Mouse (Mus musculus) right cerebral cortex, postnatal 14 days (tissue): Measurements from ENCODE around the gene Megf11.

Source experiments
- DNase-seq: peaks from one replicate; pipeline ENCODE4 v3.0.0; 2022

The Megf11 gene

DNA sequence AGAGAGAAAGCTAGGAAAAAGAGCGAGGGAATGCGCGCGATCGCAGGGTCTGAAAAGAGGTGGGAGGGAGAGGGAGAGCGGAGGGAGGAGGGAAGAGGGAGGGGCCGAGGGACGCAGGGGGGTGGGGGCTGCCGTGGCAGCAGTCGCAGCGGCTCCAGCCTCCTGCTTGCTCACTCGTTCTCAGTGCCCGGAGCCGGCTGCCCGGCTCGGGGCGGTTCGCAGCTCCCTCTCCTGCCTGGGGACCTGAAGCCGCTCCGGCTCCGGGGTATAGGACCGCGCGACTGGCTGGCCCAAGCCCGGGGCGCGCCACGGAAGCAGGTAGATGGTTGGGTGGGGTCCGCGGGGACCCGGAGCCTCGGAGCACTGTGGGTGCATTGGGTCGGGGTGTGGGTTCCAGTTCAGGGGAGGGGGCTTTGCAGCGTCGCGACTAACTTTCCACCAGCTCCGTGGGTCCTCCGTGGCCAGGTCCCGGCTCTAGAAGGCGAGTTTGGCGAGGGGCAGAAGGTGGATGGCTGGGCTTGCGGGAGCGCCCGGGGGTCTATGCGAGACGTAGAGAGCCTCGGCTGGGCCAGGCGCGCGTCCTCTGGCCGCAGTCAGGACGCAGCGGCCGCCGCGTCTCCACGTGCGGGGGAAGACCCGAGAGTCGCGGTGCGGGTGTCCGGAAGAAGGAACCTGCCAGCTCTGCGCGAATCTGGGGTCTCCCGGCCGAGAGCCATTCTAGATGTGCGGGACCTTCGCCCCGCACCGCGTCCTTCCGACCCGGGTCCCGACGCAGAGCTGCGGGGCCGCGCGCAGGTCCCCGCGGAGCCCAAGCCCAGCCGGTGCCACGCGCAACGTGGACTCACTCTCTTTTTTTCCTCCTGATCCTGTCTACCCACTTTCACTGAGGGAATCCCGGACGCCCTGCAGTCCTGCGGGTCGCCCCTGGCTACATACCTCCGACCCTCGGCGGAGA is at the start of gene Megf11:
Gene Megf11 (plus strand): TSS at position 116 of the 955 bp plus-strand sequence.
- DNase-seq: peak; percentile 58

DNA sequence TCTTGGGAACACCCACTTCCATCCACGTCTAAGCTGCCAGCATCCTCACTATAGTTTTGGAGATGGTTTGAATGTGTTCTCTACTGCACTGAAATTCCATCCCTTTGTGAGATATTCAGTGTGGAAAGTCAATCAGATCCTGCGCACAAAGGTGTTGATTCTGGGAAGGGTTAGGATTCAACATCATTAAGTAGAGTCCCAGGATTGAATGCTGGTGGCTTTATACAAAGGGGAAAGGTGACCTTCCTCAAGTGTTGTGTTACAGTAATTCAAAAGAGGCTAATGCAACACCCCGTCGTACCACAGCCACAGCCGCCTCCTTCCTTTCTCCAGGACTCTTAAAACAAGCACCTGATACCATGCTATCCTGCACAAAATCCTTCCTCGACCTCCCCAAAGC is 49.6 kb upstream of the Megf11 start:
- DNase-seq: no peak

DNA sequence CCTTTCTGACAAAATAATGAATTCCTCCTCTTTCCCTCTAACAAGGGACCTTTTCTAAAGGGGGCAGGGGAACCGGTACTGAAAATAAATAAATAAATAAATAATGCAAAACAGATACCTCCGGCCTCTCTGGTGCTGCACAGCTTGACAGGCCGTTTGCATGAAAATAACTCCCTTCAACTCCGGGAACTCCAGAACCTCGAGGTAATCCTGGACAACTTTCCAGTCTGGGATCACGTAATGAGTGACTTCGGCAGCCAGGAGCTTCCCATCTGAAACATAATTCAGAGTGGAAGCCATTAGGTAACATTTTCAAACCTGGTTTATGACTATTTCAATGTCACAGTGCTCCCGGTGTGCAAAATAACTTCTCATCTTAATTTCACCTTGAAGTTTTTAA is 46.1 kb upstream of the Megf11 start:
- DNase-seq: no peak

DNA sequence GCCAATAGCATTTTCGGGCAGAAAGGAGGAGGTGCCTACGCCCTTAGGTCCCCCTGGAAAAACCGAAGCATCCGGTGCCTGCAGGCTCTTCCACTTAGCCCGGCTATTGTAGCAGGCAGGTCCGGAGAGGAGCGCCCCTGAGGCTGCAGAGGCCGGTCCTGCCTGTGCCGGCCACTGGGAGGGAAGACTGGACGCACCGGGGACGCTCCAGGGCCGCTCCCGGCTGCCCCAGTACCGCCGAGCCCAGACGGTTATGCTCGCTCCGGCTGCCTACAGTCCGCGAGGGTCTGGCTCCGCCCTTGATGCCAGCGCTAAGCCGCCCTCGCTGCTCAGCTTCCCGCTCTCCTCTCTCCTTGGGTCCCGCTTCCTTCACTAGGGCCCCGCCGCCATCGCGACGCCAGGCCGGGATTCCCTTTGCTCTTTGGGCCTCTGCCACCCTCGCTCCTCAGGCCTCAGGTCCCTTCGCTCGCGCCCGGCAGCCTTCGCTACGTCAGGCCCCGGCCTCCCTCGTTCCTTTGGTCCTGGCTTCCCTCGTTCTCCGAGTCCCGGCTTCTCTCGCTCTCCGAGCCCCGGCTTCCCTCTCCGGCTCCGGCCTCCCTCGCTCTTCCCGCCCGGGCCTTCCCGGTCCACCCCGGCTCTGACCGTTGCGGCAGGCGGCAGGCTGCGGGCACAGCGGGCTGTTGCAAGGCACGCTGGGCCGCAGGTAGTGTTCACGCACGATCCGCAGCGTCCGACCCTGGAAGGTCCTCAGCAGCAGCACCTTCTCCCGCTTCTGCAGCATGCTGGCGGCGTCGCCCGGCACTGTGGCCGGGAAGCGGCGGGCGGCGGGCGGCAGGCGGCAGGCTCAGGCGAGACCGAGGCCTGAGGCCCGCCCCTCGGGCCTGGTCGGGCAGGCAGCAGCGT is 44.8 kb upstream of the Megf11 start:
- DNase-seq: peak; percentile 69

DNA sequence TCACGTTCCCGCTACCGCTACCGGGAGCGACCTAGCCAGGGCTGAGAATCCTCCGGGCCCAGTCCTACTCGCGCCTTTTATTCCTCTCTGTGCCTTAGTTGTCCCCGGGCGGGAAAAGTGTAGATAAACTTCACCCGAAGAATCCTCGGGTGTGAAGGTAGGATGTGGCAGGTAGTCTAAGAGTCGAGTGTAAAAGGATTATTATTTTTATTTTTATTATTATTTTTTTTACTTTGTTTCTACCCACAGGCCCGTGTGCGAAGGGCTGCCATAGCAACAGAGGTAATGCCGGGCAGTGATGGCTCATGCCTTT is 44.2 kb upstream of the Megf11 start, which contains the start of gene Dis3l:
Gene Dis3l (minus strand): TSS at position 35 of the 313 bp plus-strand sequence.
- DNase-seq: no peak

DNA sequence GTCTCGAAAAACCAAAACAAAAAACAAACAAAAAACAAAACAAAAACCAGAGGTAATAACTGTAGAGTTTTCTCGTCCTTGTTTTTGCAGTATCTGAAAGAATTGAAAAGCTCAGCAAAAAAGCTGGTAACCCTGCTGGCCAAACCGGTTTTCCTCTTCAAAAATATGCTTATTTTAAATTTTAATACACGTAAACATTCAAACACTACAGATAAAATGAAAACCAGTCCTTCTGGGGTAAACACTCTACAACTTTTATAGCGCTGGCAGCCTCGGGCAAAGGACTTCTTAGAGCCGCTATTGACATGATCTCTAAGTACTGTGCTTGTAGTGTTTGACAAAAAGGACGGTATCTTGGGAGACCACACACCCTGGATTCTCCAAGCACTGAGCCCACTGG is 43.8 kb upstream of the Megf11 start:
- DNase-seq: no peak

DNA sequence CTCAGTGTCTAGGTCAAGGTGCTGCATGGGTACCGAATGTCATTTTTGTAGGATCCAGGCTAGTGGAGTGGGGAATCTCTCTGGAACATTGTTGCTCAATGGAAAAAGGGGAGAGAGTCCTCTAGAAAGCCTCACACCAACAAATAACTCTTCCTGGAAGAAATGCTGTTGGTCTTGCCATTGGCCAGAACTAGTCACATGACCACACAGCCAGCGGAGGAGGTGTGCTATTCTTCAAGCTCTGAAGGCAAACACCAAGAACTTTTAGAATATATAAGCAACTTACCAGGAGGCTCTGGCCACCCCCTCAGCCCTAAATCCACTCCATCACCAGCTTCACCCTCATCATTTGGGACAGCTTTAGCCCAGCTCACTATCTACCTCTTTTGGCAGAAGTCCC is 41.8 kb upstream of the Megf11 start:
- DNase-seq: no peak

DNA sequence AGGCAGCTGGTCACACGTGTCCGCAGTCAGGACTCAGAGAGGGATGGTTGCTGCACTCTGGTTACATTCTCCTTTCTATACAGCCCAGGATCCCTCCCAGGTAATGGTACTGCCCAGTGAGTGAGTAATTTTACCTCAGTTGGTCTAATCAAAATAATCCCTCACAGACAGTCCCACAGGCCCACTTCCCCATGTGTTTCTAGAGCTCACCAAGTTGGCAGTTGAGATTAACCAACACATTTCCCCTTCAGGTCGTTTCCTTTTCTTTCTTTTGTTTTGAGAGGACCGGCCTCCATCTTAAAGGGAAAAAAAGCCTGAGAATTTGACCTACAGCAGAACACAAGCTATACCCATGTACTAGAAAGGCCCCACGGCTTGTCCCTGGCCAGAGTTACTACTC is 39.5 kb upstream of the Megf11 start:
- no peak for DNase-seq

DNA sequence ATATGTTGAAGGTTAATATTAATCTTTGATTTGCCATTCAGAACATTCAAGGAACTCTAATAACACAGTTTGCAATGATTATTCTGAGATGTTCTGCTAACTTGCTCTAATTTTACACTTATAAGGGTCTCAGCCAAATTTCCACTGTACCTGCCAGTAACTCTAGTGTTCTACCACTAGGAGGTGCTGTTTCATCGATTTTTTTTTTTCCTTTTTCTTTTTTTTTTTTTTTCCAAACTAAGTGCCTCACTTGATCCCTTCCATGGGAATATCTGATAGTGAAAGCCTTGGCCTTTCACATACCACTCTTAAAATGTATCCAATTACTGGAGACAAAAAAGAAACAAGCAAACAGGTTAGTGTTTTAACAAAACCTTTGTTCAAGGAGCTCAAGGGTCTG is 38.0 kb upstream of the Megf11 start:
- DNase-seq: no peak

DNA sequence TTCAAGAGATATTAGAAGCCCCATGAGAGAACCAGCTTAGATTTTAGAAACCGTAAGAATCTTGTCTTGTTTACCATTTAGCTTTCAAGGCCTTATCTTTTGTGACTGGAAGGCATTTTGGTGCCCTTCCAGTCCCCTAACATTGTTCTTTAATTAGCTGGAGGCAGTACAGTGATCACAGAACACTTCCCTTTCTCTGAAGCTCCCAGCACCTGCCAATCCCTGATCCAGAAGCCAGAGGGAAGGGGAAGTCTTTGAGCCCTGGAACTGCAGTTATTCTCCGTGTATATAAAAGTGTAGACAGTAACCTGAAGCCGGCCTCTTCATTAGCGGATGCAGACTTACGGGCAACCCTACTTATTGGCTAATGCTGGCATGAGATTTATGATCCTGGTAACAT is 35.9 kb upstream of the Megf11 start:
- no peak for DNase-seq

DNA sequence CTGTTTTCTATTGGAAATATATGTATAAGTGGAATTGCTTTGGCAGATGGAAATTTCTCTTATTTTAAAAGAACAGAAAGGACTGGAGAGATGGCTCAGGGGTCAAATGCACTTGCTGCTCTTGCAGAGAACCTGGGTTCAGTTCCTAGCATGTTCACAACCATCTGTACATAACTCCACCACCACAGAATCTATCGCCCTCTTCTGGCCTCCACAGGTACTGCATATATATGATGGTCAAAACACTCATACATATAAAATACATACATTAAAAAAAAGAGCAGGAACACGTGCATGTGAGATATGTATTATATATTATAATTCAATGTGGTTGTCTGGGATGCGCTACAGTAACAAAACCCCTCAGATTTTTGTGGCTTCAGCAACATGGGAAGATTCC is 34.2 kb upstream of the Megf11 start:
- no peak for DNase-seq

DNA sequence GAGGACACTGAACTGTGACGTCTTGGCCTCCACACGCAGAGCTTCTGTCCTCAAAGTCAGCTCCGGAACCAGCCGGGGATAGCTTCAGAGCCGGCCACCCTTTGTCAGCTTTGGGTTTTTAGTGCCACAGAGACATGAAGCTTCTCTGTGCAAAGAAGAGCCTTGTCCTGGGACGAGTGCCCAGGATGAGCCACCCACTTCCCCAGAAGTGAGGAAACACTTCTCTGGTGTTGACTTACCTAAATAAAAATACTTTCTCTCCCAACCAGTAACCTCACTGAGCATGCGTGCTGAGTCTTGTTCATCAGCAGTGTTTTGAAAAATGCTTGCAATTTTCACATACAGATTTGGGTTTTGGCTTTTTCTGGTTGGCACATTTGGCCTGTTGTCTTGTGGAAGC is 29.8 kb upstream of the Megf11 start:
- peak; percentile 49 for DNase-seq

DNA sequence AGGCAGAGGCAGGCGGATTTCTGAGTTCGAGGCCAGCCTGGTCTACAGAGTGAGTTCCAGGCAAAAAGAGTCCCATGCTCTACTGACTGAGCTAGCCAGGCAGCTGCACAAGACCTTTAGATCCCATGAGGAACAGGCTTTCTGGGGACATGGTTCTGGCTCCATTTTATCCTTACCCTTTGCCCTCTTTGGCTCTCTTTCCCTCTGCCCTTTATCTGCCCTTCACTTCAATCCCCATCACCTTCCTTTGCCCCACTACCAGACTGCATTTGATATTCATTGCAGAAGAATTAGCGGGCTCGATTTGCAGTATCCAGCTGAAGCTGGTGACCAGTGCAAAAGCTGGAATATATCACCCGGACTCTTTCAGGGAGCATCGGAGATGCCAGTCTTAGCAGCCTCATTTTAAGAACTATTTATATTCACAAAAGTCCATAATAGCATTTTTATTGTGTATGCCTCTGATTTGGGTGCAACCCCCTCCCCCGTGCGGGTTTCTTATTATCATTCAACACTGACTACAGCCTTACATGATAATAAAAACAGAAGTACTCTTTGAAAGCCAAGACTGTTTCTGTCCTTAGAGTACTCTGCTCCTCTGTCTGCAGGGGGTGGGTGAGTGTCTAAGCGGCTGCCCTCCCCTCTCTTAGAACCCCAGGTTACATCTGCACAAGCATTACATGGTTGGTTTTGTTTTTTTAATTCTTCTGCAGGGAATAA is 24.0 kb upstream of the Megf11 start:
- DNase-seq: no peak

DNA sequence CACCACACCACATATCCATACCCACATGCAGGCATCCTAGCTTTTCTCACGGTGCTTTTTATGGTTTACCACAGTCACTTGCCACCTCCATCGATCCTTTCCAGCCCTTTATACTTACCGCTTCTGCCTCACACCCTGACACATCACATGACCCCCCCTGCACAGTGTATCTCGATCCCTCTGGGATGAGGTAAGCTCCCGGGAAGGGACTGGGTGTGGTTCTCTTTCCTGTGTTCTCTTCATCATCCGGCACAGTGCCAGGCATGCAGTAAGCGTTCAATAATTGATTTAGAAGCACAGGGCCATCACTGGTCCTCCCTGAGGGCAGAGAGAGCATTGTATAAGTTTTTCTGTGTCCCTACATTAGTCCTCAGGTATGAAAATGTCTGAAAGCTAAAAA is 15.6 kb upstream of the Megf11 start:
- no peak for DNase-seq

DNA sequence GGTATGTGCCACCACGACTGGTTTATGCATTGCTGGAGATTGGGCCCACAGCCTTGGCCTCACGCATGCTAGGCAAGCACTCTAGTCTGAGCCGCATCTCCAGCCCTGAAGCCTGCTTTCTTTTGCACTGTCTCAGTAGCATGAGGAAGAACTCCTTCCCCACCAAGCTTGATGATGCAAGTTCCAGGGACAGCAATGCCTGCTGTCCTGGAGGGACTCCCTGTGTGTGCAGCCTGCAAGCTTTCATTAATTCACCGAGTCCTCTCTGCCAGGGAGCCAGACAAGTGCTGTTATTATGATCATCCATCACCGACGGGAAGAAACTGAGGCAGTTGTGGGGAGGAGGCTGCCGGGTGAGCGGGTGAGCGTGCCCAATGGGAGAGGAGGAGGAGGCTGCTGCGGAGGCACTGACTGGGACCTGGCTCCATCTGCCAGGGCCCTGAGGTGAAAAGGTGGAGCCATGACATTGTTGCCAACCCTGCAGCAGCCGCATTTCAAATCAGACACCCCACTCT is 14.1 kb upstream of the Megf11 start:
- DNase-seq: no peak

DNA sequence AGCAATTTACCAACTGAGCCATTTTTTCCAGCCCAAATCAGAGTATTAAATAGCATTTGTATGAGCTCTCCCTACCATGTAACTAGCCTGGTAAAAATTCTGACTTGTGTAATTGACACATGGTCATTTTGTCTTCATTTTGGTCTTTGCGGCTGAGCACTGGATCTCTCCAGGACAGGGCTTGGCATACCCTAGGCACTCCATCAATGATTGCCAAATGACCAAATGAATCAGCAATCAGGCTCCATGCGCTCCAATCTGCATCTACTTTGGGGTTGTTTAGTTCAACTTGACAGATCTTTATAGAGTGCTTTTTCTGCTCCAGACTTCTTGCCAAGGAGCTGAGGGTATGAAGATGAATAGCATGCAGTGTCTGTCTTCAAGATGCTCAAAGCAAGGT is 9.0 kb upstream of the Megf11 start:
- no peak for DNase-seq

DNA sequence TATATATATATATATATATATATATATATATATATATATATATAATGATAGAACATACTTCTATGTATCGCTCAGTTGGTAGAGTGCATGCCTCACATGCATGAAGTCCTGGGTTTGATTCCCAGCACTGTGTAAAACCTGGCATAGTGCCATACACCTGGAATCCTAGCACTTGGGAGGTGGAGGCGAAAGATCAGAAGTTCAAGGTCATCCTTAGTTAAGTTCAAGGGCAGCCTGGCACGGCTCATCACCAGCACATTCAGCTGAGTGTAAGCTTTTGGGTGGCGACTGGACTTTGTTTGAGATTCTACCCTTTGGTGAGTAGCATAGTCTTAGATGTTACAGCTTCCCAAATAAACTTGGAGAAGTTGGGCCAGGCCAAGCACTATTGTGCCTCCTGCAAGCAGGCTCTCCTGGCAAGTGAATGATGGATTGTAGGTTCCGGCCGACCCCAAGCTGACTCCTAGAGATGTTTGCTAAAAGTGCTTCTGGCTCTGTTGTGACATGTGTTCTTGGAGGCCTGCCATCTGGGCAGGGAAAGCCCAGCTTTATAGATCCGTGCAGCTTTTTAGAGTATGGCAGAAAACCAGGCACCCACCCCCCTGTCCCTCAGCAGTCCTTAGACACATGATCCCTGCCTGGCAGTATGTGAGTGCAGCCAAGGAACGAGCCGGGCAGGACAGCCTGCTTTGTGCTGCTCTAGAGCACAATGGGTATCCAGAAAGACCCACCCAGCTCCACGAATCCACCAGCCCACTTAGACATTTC is 2.2 kb upstream of the Megf11 start:
- no peak for DNase-seq

DNA sequence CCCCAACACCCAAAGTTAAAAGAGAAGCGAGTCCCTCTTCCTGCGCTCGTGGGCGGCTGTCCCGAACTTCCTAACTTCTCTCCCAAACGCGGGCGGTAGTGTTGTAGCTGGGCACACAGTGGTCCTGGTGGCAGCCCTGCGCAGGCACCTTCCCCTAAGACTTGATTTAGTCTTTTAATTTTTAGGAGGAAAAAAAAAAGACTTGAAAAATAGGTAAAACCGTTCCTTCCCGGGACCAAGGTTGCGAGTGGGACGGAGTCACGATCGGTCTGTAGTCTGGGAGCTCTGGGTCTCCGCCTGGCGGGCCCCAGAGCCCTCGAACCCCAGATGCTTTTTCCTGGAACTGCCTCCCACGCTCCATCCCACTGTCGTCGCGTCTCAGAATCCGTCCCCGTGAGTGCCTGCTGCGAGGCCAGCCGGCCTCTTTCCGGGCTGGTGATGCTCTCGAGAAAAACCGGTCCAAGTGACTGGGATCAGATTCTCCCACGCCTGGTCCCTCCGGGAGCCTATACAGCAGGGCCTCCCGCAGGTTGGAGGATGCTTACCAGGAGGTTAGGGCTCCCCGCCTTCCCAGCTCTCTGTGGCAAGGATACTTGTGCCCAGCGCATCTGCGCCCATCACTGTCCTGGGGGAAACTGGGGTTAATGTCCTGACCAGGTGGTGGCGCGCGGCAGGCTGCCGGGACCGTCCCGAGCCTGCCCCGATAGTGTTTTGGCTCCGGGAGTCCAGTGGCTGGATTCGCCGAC is 1.2 kb downstream of the Megf11 start:
- no peak for DNase-seq

DNA sequence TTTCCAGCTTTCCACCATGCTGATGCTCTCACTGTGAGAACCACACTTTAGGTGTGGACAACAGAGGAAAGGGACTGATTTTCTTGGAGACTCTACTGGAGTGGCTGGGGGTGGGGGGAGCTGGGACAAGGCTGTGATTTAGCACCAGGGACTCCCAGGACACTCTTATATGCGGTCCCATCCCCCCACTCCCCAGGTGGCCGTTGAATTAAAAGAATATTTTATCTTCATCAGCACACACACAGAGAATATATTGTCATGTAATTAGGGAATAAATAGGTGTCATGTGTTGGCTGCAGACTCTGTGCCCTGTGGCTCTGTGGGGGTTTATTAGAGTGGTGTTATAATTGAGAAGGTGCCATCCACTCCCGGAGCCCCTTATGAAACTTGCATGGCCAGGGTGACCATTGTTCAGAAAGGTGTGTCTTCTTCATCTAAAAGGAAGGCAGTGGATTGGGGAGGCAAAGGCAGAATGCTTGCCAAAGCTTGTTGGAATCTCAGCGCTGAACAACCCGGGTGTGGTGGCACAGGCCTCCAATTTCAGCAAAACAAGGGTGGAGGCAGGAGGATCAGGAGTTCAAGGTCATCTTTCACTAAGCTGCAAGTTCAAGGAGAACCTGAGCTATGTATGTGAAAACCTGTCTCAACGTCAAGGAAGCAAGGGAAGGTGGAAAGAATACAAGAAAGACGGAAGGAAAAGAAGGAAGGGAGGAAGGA is 4.3 kb downstream of the Megf11 start:
- DNase-seq: no peak

DNA sequence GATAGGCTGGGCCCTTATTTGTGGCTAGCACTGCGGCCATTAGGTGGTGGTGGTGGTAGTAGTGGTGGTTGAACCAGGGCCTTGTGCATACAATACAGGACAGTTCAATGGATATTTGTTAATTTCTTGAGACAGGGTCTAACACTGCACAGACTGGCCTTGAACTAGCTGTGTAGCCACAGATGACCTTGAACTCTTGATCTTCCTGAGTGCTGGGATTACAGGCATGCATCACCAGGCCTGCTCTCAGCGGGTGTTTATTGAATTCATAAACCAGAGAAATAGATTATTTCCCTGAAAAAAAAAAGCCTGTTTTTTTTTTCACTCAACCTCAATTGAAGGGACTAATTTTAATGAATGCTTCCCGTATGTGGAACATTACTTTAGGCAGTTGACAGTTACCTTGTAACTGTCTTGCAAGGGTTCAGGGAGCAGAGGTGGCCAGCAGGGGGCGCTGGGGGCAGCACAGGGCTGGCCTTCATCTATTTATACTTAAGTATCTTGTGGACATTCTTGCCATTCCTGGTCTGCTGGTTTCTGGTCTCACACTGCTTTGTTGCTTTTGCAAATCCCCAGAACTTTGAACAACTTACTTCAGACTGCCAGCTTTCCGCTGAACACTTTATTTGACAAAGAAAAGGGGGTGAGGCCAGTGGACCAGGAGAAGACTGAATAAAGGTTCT is 8.6 kb downstream of the Megf11 start:
- peak; percentile 73 for DNase-seq
